Mouse (Mus musculus) stomach, postnatal 0 days (tissue): Measurements from ENCODE around the gene Lgals4.

ENCODE experiments used
- CTCF ChIP-seq: IDR thresholded peaks from 2 replicates; pipeline ENCODE4 v1.5.1; 2016; ENCODE audit warnings: antibody characterized with exemption, low read depth, mild to moderate bottlenecking, moderate library complexity
- EP300 ChIP-seq: optimal IDR thresholded peaks from 2 replicates; pipeline ENCODE3; 2016; ENCODE audit warnings: antibody characterized with exemption

- no peak for TF ChIP-seq EP300
- no peak for TF ChIP-seq CTCF
Observed at GRCm38 (mm10) chr7:28874565-28874964, 40.9 kb downstream of the Lgals4 start.
